Mouse (Mus musculus): ENCODE measurements around the gene Ctdspl2. TPM values are rescaled to one million over a fixed set of nuclear protein-coding genes. Genes with fewer than 3 reads are reported as not detected.
A peak's percentile ranks its signal among the peaks of the same experiment; 100 is the strongest.
"Not testable (repeated sequence)": the region's sequence is repeated elsewhere in the genome, so short reads cannot be mapped to it uniquely, and the experiment has no call there.

Gene Ctdspl2
- polyA plus RNA-seq (2012; rRNA removed): 14.7 and 14.8 TPM in 2 replicates

- Histone ChIP-seq H3K27me3 (ENCODE audit: control insufficient read depth, insufficient read depth, low read length) (no peaks in the 10 kb centered on the region), H3K27ac (ENCODE audit: control insufficient read depth, insufficient read depth, low read length) (peak within 1 kb of the TSS; percentile 81), H3K4me1 (replicated peaks; ENCODE audit: control insufficient read depth, insufficient read depth, low read length) (peaks cover 6% of the 10 kb centered on the region), H3K36me3 (ENCODE audit: control insufficient read depth, insufficient read depth, low read length) (peaks cover 3% of the 10 kb centered on the region; the same call in 1 of the 2 replicates), H3K4me3 (ENCODE audit: control insufficient read depth, insufficient read depth, low read length) (peak within 1 kb of the TSS; percentile 90)
- DNase-seq: peak; percentile 98
- WGBS: under 1% methylated on average over 48 of the region's 48 CpGs
- TF ChIP-seq CTCF (IDR thresholded peaks at IDR 0.05; ENCODE audit: borderline replicate concordance, control insufficient read depth, extremely low read depth, insufficient read depth, low read length, poor library complexity) (0 out of 2 replicates have a peak, but pooled peaks have one; percentile 48), POLR2A (IDR thresholded peaks at IDR 0.05; ENCODE audit: control insufficient read depth, extremely low read depth, insufficient read depth, low read length, poor library complexity) (no peak)
These were observed at the start of gene Ctdspl2, which contains the start of gene Mageb3 for GRCm38 (mm10) chr2:121955765-121956223. Ctdspl2 (plus strand) TSS chr2:121956001. Mageb3 (minus strand) TSS chr2:121956092.

- Histone ChIP-seq H3K4me1 (replicated peaks; ENCODE audit: control insufficient read depth, insufficient read depth, low read length) (no peaks in the 10 kb centered on the region), H3K36me3 (ENCODE audit: control insufficient read depth, insufficient read depth, low read length) (peaks cover 14% of the 10 kb centered on the region), H3K4me3 (ENCODE audit: control insufficient read depth, insufficient read depth, low read length) (no peak overlapping the region), H3K27ac (ENCODE audit: control insufficient read depth, insufficient read depth, low read length) (no peak overlapping the region), H3K27me3 (ENCODE audit: control insufficient read depth, insufficient read depth, low read length) (no peaks in the 10 kb centered on the region)
- TF ChIP-seq CTCF (IDR thresholded peaks at IDR 0.05; ENCODE audit: borderline replicate concordance, control insufficient read depth, extremely low read depth, insufficient read depth, low read length, poor library complexity) (no peak), POLR2A (IDR thresholded peaks at IDR 0.05; ENCODE audit: control insufficient read depth, extremely low read depth, insufficient read depth, low read length, poor library complexity) (no peak)
- WGBS: 95% methylated on average over 3 of the region's 3 CpGs
- no peak for DNase-seq
These were observed 45.8 kb upstream of the Ctdspl2 start for GRCm38 (mm10) chr2:121909975-121910374.

GRCm38 (mm10) chr2:121916047-121916970 is 39.5 kb upstream of the Ctdspl2 start:
- Histone ChIP-seq H3K36me3 (ENCODE audit: control insufficient read depth, insufficient read depth, low read length) (peaks cover 3% of the 10 kb centered on the region; the same call in 1 of the 2 replicates), H3K27ac (ENCODE audit: control insufficient read depth, insufficient read depth, low read length) (no peak overlapping the region), H3K4me3 (ENCODE audit: control insufficient read depth, insufficient read depth, low read length) (no peak overlapping the region), H3K4me1 (replicated peaks; ENCODE audit: control insufficient read depth, insufficient read depth, low read length) (no peaks in the 10 kb centered on the region), H3K27me3 (ENCODE audit: control insufficient read depth, insufficient read depth, low read length) (no peaks in the 10 kb centered on the region)
- TF ChIP-seq CTCF (IDR thresholded peaks at IDR 0.05; ENCODE audit: borderline replicate concordance, control insufficient read depth, extremely low read depth, insufficient read depth, low read length, poor library complexity): no peak
- no peak for DNase-seq
- 97% methylated on average over 5 of the region's 5 CpGs for WGBS

- not testable (repeated sequence) for H3K27me3 ChIP-seq (ENCODE audit: control insufficient read depth, insufficient read depth, low read length); H3K4me1 ChIP-seq (replicated peaks; ENCODE audit: control insufficient read depth, insufficient read depth, low read length); H3K27ac ChIP-seq (ENCODE audit: control insufficient read depth, insufficient read depth, low read length); DNase-seq; H3K4me3 ChIP-seq (ENCODE audit: control insufficient read depth, insufficient read depth, low read length); H3K36me3 ChIP-seq (ENCODE audit: control insufficient read depth, insufficient read depth, low read length)
- 91% methylated on average over 2 of the region's 2 CpGs for WGBS
These were observed 18.2 kb upstream of the Ctdspl2 start for GRCm38 (mm10) chr2:121937624-121938023.

GRCm38 (mm10) chr2:121943364-121943763 is 12.4 kb upstream of the Ctdspl2 start:
- no peak overlapping the region for H3K27ac ChIP-seq (ENCODE audit: control insufficient read depth, insufficient read depth, low read length)
- H3K27me3 ChIP-seq (ENCODE audit: control insufficient read depth, insufficient read depth, low read length): no peaks in the 10 kb centered on the region
- no peaks in the 10 kb centered on the region for H3K36me3 ChIP-seq (ENCODE audit: control insufficient read depth, insufficient read depth, low read length)
- no peak for DNase-seq
- 89% methylated on average over 3 of the region's 3 CpGs for WGBS
- H3K4me3 ChIP-seq (ENCODE audit: control insufficient read depth, insufficient read depth, low read length): no peak overlapping the region
- no peaks in the 10 kb centered on the region for H3K4me1 ChIP-seq (replicated peaks; ENCODE audit: control insufficient read depth, insufficient read depth, low read length)
- no peak for TF ChIP-seq POLR2A (IDR thresholded peaks at IDR 0.05; ENCODE audit: control insufficient read depth, extremely low read depth, insufficient read depth, low read length, poor library complexity)
- no peak for TF ChIP-seq CTCF (IDR thresholded peaks at IDR 0.05; ENCODE audit: borderline replicate concordance, control insufficient read depth, extremely low read depth, insufficient read depth, low read length, poor library complexity)

GRCm38 (mm10) chr2:121954971-121955656 is 687 bp upstream of the Ctdspl2 start:
- TF ChIP-seq CTCF (IDR thresholded peaks at IDR 0.05; ENCODE audit: borderline replicate concordance, control insufficient read depth, extremely low read depth, insufficient read depth, low read length, poor library complexity) (no peak), POLR2A (IDR thresholded peaks at IDR 0.05; ENCODE audit: control insufficient read depth, extremely low read depth, insufficient read depth, low read length, poor library complexity) (no peak)
- Histone ChIP-seq H3K27me3 (ENCODE audit: control insufficient read depth, insufficient read depth, low read length) (no peaks in the 10 kb centered on the region), H3K27ac (ENCODE audit: control insufficient read depth, insufficient read depth, low read length) (no peak overlapping the region), H3K4me1 (replicated peaks; ENCODE audit: control insufficient read depth, insufficient read depth, low read length) (peaks cover 6% of the 10 kb centered on the region), H3K36me3 (ENCODE audit: control insufficient read depth, insufficient read depth, low read length) (no peaks in the 10 kb centered on the region), H3K4me3 (ENCODE audit: control insufficient read depth, insufficient read depth, low read length) (peak overlapping the region; percentile 90)
- DNase-seq: peak; percentile 3
- 35% methylated on average over 10 of the region's 10 CpGs for WGBS
